Mouse (Mus musculus) adrenal gland, postnatal 36 days (tissue): ENCODE measurements around the gene Sh3pxd2a. TPM values are rescaled to one million over a fixed set of nuclear protein-coding genes. Genes with fewer than 3 reads are reported as not detected.

ENCODE experiments used
- DNase-seq, 2 experiments: peaks; one replicate each; pipeline ENCODE4 v3.0.0; 2021; ENCODE audit warnings: mixed read lengths in 1 of 2
- microRNA-seq: library from miRNA; unstranded; fragments of <30 nt; microRNA quantifications from one replicate; pipeline ENCODE4 v1.2.0, GENCODE M21; 2021
- total RNA-seq, 2 experiments: library from RNA; stranded (reverse); gene quantifications; 2 replicates each; pipeline ENCODE4 v1.2.3; 2021

Sh3pxd2a gene
- total RNA-seq, 2 experiments from 2014 or later: 46.5 to 65.9 TPM

DNA sequence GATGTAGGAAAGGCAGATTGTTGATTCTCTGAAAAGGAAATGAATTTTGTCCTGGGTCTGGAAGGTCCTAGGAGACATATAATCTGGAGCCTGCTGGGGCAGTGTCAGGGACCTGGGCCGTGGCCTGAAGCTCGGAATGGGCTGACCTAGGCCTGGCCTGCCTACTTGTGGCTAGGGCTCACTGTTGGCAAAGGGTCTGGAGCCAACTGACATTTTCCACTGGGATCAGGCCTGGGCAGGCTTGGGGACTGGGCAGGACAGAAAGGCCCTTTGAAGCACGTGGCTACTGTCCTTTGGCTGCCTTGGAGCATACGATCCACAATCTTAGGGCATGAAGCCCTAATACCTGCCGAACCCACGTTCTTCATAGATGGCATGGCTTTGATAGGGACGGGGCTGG is 234.1 kb downstream of the Sh3pxd2a start:
- no peak for DNase-seq

DNA sequence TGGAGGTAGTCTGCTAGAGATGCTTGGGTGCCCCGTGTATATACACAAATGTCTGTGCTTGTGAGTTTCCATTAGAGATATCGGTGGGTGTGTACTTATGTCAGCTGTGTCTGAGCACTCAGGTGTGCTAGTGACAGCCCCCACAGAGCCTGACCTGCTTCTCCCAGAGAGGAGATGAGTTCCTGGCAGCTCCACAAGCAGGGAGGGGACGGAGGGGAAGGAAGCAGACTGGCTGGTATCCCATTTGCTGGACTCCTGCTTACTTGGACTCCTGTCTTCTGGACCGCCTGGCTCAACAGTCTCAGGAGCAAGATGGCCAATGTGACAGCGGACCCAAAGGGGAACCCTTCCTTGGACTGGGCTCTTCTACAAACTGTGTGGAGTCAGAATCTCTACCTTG is 234.7 kb downstream of the Sh3pxd2a start:
- no peak for DNase-seq

DNA sequence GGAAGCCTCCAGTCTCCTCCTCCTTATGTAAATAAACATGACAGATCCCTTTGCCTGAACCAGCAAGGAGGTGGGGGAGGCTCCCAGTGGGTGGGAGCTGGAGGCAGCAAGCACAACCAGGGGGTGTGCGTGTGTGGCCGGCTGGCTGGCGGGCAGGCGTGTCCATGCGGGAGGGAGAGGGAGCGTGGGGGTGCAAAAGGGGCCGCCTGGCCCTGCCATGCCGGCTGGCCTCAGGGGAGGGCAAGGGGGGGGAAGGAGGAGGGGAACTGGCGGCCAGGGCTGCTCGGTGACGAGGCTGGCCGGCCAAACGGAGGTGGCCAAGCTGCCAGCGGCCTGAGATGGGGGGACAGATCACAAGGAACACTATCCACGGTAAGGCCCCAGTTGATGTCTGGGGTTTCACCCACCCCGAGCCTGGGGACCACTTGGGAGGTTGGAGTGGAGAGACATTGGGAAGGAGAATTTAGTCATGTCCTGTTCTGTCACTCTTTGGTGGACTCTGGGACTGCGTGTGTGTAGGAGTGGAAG is 235.4 kb downstream of the Sh3pxd2a start:
- DNase-seq: peak; percentile 78 to 83

DNA sequence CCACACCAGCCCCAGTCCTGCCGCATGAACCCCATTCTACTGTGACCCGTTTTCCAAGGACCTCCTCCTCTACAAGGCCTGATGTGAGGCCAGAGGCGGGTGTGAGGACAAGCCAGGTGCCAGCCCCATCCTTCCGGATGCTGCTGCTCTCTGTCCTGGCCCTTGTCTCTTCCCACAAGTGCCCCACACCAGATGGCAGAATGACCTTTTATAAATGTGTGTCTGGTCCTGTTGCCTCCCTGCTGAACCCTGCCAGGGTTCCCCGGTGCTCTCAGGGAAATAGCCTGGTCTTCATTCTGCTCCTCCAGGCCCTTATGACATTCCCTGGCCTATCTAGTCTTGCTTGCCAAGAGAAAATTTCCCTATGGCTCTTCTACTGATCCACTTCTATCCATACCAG is 238.4 kb downstream of the Sh3pxd2a start:
- no peak for DNase-seq

DNA sequence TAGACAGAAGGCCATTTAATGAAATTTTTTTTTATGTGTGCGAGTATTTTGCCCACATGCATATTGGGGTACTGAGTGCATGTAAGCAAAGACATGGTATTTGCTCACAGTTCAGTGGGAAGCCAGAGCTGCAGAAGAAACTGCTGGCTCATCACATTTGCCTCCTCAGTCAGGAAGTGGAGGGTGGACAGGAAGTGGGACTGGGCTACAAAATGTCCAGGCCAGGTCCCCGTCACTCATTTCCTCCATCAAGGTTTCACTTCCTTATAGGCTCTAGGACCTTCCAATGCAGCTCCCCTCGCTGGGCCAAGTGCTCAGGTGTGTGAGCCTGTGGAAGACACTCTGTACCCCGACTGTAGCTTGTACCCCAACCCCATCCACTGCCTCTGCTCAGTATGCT is 239.5 kb downstream of the Sh3pxd2a start:
- no peak for DNase-seq

DNA sequence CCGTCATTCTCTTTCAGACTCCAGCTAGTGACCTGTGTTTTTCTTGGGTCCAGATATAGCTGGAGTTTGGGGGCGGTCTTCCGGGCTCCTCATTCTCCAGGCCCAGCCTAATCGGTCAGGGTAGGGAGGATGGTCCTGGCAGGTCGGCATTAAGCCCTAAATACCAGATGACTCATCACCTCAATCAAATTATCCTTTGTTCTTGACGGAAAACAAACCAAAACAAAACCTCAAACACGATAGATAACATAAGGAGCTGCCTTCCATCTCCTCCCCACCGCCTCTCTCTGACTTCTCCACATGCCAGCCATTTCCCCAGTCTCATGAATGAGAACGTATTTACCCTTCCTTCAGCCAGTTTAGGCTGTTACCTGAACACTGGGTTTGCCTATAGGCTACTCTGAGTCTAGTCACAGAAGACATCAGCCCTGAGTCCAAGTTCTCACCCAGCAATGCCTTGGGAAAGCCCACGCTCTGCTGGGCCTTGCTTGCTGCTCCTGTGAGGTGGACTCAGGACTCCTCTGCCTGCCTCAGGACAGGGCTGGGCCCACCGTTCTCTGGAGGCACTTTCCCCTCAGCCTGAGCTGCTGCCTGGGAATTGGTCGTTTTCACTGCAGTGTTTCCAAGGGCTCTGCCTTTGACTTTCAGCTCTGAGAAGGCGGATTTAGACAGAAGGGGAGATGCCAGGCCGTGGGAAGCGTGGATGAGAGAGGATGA is 241.2 kb downstream of the Sh3pxd2a start:
- peak; percentile 33 to 56 for DNase-seq

DNA sequence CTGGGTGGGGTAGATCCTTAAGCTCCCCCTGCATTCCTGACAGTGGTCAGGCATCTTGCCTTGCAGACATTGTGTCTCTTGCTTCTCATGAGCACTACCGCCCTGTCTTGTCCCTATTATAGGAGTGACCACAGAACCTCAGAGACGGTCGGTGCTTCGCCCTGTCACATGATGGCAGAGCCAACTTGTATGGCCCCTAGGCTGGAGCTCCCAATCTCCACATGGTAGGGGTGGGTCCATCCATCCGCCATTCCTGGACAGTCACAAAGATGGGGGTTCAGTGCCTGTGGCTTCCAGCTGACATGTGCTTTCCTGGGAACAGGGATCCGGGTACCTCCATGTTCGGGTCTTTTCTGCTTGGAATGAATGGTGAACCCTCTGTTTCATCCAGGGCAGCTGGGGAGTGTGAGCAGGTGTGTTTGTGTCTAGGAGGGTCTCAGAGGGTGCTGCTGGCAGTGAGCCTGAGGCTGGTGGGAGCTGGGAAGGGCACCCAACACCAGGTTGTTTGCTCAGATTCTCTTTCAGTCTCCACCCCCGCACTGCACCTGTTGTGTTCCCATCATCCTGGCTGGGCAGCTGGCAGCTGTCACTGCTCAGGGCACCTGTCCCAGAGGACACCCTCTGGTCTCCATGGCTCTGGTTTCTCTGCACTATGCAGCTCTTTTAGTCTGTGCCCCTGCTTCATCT is 241.9 kb downstream of the Sh3pxd2a start:
- no peak for DNase-seq

DNA sequence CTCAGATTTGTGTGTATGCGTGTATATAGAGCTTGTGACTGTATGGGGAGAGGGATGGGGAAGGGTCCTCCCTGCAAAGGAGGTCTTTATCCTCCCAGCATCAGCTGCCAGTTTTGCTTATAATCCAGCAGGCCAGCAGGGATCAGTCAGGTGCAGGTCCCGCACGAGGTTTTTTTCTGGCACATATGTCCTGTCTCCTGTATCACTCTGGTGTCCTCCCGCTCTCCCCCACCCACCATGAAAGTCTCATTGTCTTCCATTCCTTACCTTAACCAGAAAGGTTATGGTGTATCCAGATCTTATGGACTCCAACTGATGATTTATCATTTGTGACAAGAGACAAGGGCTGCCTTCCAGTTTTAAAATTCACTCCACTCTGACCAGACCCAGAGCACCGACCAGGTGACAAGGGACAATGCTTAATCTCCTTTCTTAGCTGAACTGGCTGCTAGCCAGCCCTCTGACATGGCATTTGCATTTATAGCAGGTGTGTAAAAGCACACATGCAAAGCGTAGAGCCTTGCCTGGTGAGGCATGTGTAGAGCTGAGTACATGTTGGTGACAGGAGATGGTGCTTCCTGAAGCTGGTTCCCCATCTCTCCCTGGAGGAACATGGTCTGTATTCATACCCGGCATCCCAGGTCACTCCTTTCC is 242.6 kb downstream of the Sh3pxd2a start:
- DNase-seq: no peak

DNA sequence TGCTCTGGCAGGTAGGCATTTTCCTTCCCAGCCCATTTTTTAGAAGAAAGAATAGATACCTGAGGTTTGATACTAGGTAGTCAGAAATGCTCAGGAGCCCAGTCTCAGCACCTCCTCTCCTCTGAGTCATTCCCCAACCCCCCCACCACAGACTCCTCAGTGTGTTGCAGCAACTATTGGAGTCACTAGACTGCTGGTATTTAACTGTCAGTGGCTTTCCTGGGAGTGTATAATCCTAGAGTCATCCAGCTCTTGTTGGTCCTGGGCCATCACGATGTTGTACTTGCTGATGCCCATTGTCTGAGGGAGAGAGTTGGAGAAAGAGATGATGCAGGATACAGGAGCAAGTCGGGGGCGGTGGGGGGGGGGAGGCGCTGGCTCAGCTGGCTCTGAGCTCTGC is 243.2 kb downstream of the Sh3pxd2a start:
- peak; percentile 27 to 41 for DNase-seq

DNA sequence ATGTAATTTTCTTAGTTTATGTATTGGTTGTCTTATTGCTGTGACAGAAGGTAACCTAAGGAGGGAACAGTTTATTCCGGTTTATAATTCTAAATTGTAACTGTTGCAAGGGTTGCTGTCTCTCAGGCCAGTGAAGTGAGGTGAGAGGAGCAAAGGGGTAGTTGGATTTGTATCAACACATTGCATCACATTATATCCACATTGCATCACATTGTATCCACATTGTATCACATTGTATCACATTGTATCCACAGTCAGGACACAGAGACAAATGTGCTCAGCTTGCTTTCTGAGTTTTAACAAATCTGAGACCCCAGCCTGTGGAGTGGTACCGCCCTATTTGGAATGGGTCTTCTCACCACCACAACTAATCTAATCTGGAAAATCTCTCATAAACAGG is 244.0 kb downstream of the Sh3pxd2a start:
- DNase-seq: no peak

DNA sequence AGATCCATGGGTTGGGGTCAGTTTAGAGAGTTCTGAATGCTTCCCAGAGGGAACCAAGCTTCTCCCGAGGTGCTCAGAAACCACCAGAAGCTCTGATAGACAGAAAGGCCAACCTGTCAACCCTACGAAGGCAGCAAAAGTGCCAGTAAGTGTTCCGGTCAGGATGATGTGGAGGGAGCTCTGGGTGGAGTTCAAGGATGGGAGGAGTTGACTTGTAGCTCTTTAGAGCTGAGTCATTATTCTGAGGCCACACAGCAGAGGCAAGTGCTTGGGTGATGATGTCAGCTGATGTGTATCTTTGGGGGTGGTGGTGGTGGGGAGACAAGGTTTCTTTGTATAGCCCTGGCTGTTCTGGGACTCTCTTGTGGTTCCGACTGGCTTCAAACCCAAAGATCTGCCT is 244.6 kb downstream of the Sh3pxd2a start:
- DNase-seq: peak; percentile 68

DNA sequence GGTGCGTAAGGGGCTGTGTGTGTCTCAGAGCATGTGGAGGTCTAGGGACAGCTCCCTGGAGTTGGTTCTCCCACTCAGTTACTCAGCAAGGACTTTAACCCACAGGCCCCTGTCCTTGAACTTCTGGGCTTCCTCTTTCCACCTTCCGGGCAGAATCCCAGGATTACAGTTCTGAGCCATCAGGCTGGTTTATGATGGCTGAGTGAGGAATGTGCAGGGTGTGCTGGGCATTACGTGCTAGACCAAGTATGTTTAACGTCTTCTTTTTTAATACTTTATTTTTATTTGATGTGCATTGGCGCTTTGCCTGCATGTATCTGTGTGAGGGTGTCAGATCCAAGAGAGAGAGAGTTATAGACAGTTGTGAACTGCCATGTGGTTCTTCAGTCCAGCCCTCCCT is 247.4 kb downstream of the Sh3pxd2a start:
- peak; percentile 70 to 72 for DNase-seq

DNA sequence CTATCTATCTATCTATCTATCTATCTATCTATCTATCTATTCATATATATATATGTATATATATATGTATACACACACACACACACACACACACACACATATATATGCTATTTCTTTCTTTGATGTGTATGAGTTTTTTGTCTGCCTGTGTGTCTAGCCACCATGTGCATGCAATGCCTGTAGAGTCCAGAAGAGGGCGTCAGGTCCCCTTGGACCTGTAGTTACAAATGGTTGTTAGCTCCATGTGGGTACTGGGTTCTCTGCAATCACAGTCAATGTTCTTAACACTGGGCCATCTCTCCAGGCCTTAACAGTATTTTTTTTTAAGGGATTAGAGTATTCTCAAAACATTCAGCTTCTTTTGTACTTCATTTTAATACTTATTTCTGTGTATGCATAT is 250.7 kb downstream of the Sh3pxd2a start:
- no peak for DNase-seq

DNA sequence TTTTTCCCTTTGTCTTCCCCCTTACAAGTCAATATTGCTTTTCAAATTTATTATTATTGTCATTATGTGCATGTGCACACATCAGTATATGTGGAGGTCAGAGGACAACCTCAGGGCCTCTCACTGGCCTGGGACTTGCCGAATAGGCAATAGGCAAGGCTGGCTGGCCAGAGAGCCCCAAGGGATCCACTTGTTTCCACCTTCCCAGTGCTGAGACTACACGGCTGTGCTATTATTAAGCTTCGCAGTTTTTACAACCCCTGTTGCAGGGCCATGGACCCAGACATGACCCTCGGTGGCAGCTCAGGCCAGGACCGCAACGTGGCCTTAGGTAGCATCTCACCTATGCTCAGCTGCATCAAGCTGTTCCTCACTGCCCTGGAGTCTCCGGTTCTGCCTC is 251.8 kb downstream of the Sh3pxd2a start:
- DNase-seq: no peak

DNA sequence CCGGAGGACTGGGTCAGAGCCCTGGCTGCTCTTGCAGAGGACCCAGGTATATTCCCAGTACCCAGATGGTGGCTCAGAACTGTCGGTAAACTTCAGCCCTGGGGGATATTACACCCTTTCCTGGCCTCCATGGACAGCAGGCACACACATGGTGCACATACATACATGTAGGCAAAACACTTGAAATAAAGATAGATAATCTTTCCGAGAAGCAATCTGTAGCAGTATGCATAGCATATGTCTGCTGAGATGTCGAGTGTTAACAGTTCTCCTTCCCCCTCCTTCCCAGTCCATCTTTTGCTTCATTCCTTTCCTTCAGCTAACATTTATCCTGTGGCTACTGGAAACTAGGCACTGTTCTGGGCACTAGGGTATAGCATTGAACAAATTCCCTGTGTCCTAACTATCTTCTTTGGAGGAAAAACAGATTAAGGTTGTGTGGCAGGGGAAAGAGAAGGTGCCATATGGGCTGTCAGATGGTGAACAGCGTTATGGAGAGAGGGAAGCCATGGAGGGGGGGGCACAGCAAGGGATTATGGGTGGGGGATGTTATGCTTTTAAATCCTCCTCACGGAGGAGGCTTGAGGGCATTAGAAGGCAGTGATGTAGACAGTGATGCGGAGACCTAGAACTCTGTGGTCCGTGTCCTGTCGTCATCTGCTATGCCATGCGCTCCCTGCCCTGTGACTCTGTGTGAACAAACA is 252.4 kb downstream of the Sh3pxd2a start:
- no peak for DNase-seq

DNA sequence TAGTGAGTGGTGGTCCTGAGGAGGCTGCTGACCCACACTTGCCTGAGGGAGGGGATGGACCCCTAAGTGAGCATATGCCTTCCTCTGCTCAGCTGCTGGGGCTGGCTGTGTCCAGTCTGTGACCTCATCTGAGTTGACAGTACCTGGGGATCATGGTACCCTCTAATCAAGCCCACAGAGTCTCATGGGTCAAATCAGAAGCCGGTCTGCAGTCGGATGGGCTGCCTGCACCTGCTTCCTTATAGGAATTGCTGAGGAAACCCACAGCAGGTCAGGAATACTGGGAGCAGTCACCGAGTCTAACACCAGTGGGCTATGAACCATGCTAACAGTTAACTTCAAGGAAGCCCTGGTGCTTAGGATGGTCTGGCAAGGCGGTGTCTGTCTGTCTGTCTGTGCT is 253.8 kb downstream of the Sh3pxd2a start:
- no peak for DNase-seq

Small RNAs within 50 kb of the gene (microRNA-seq; reads per million reads assigned to microRNA genes)
- not detected for gene Mir6995

Other genes with a start within 250 kb of the Sh3pxd2a start
- gene Stn1, start 73.1 kb upstream of the Sh3pxd2a start, total RNA-seq: 10 to 100 TPM; 12.9 to 14.7 TPM
- gene Slk, start 115.3 kb upstream of the Sh3pxd2a start, total RNA-seq: 10 to 100 TPM; 38.1 to 46.8 TPM
- gene Col17a1, start 227.7 kb upstream of the Sh3pxd2a start, total RNA-seq: under 1 TPM in 1 of 2 experiments, not detected in 1; 0.17 TPM